8 mouse cellular contexts compared by ENCODE assay signal in the genomic region with DNA sequence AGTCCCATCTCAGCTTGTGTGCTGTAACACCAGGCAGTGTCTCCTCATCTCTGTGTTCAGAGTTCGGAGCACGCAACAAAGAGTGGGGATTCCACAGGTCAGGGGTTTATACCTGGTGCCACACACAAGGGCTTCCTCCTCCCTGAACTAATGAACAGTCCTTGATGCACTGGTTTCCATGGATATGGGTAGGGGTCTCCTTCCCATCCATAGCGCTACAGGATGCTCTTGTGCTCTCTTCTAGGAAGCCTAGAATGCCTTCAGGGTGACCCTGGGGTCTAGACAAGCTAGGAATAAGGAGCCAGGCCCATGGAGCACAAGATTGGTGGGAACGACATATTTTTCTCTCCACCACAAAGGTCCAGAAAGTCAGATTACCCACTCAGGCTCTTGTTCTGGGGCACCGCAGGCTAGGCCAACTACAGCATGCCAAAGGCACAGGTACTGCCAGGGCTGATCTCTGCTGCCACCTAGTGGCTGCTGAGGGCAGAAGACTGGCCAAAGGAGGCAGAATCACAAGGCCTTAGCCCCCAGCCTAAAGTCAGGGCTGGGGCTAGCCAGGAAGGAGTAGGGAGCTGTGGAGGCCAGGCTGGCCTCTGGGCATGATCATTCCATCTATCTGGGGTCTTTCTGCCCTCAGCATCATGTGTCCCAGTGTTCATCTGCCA. TPM values are rescaled to one million over a fixed set of nuclear protein-coding genes. Genes with fewer than 3 reads are reported as not detected.
A peak's percentile ranks its signal among the peaks of the same experiment; 100 is the strongest.
DNase-seq lines count a peak whose midpoint lies in the region; ATAC-seq and TF ChIP-seq lines count a peak whose summit lies in the region.

No protein-coding gene starts in this region.

- ATAC-seq in heart, embryonic 11.5 days (replicated peaks; ENCODE audit: insufficient number of reproducible peaks, low FRiP score, low TSS enrichment) = no peak
- peak; percentile 77 for ATAC-seq in hindbrain, embryonic 16.5 days
- ATAC-seq in midbrain, postnatal 0 days (ENCODE audit: low FRiP score) = peak; percentile 72; the same call in 1 of the 2 replicates

- H3K4me1 ChIP-seq in heart, embryonic 11.5 days (ENCODE audit: control insufficient read depth, insufficient read depth, low read length) = no peaks in the 10 kb centered on the region
- H3K4me1 ChIP-seq in hindbrain, embryonic 16.5 days (ENCODE audit: control insufficient read depth, insufficient read depth, low read depth, low read length) = peaks cover 9% of the 10 kb centered on the region
- no peaks in the 10 kb centered on the region for H3K4me1 ChIP-seq in midbrain, postnatal 0 days (ENCODE audit: insufficient read depth, low read length)

- WGBS in heart, embryonic 11.5 days (ENCODE audit: insufficient replicate concordance) = 68% methylated on average over 5 of the region's 5 CpGs
- WGBS in hindbrain, embryonic 16.5 days = 65% methylated on average over 5 of the region's 5 CpGs
- 68% methylated on average over 5 of the region's 5 CpGs for WGBS in midbrain, postnatal 0 days

- H3K27me3 ChIP-seq in heart, embryonic 11.5 days (ENCODE audit: control insufficient read depth, insufficient read depth, low read length) = peaks cover 6% of the 10 kb centered on the region
- peaks cover 2% of the 10 kb centered on the region; the same call in 1 of the 2 replicates for H3K27me3 ChIP-seq in hindbrain, embryonic 16.5 days (replicated peaks; ENCODE audit: control insufficient read depth, insufficient read depth, low read length)
- no peaks in the 10 kb centered on the region for H3K27me3 ChIP-seq in midbrain, postnatal 0 days (ENCODE audit: insufficient read depth, low read length)

- DNase-seq in heart, adult 11 months = peak; percentile 94
- DNase-seq in cerebellum, adult 9-11 months = peak; percentile 70
- DNase-seq in frontal cortex, postnatal 10 days (ENCODE audit: low spot score in 2 of 2) = peak; percentile 34 to 71
- DNase-seq in left cerebral cortex, postnatal 36 days (ENCODE audit: low spot score in 2 of 2) = peak; percentile 60 to 61
- peak; percentile 88 for DNase-seq in midbrain, postnatal 0 days (ENCODE audit: low spot score)
- DNase-seq in spleen, postnatal 10 days (ENCODE audit: low spot score in 2 of 2) = peak; percentile 60 to 80

- H3K27ac ChIP-seq in heart, embryonic 11.5 days (ENCODE audit: low read depth, low read length) = no peak overlapping the region
- H3K27ac ChIP-seq in hindbrain, embryonic 16.5 days (ENCODE audit: low read depth, low read length) = no peak overlapping the region
- H3K27ac ChIP-seq in midbrain, postnatal 0 days (ENCODE audit: low read depth, low read length) = no peak overlapping the region

- no peaks in the 10 kb centered on the region for H3K9me3 ChIP-seq in heart, embryonic 11.5 days (replicated peaks; ENCODE audit: control insufficient read depth, low read length)
- no peaks in the 10 kb centered on the region for H3K9me3 ChIP-seq in hindbrain, embryonic 16.5 days (ENCODE audit: control insufficient read depth, low read length)
- H3K9me3 ChIP-seq in midbrain, postnatal 0 days (ENCODE audit: low read length) = no peaks in the 10 kb centered on the region

- intact Hi-C loops in left cerebral cortex, postnatal 36 days (cut with DNase I) = loop anchor here (2.0 to 5.0 kb wide), 2 partner anchors 92 to 197 kb away; no protein-coding TSS in a partner anchor

- no peak overlapping the region for H3K9ac ChIP-seq in heart, embryonic 11.5 days (ENCODE audit: low read depth, low read length)
- H3K9ac ChIP-seq in hindbrain, embryonic 16.5 days (ENCODE audit: low read depth, low read length) = no peak overlapping the region
- H3K9ac ChIP-seq in midbrain, postnatal 0 days (replicated peaks; ENCODE audit: low read length, poor library complexity, severe bottlenecking) = no peak overlapping the region

- H3K36me3 ChIP-seq in heart, embryonic 11.5 days (ENCODE audit: control insufficient read depth, insufficient read depth, low read length) = no peaks in the 10 kb centered on the region
- H3K36me3 ChIP-seq in hindbrain, embryonic 16.5 days (ENCODE audit: control insufficient read depth, insufficient read depth, low read length) = no peaks in the 10 kb centered on the region
- no peaks in the 10 kb centered on the region for H3K36me3 ChIP-seq in midbrain, postnatal 0 days (ENCODE audit: insufficient read depth, low read length)

- peak; percentile 99 for TF ChIP-seq CTCF in midbrain, postnatal 0 days (IDR thresholded peaks at IDR 0.05)

- H3K4me2 ChIP-seq in heart, embryonic 11.5 days = no peak overlapping the region
- H3K4me2 ChIP-seq in hindbrain, embryonic 16.5 days (ENCODE audit: low read length) = no peak overlapping the region
- no peak overlapping the region for H3K4me2 ChIP-seq in midbrain, postnatal 0 days (ENCODE audit: low read depth, low read length, poor library complexity, severe bottlenecking)

- no peak overlapping the region for H3K4me3 ChIP-seq in heart, embryonic 11.5 days (ENCODE audit: low read depth, low read length)
- no peak overlapping the region for H3K4me3 ChIP-seq in hindbrain, embryonic 16.5 days (ENCODE audit: low read length)
- no peak overlapping the region for H3K4me3 ChIP-seq in midbrain, postnatal 0 days (ENCODE audit: low read depth, low read length)

RNA-seq across cellular contexts. Expression of a gene that starts 40.1 kb away (rescaled TPM):
- polyA plus RNA-seq in heart, embryonic 11.5 days (2014; fragmentation: Nextera tagmentation; extraction: Ambion mirVana) = 56.6 and 59.5 TPM in 2 replicates
- 28.4 and 33.0 TPM in 2 replicates for polyA plus RNA-seq in hindbrain, embryonic 16.5 days (2015; fragmentation: Nextera tagmentation; extraction: Ambion mirVana)
- total RNA-seq in left cerebral cortex, postnatal 36 days (2021) = 10 to 100 TPM; 24.6 to 28.6 TPM
- 29.1 and 41.2 TPM in 2 replicates for total RNA-seq in midbrain, postnatal 0 days (2014; rRNA removed)
- 27.3 and 28.0 TPM in 2 replicates for polyA plus RNA-seq in midbrain, postnatal 0 days (2015; fragmentation: Nextera tagmentation; extraction: Ambion mirVana)

RNA-seq across cellular contexts. Expression of a gene that starts 40.4 kb away (rescaled TPM):
- polyA plus RNA-seq in heart, embryonic 11.5 days (2014; fragmentation: Nextera tagmentation; extraction: Ambion mirVana) = 1.5 and 2.0 TPM in 2 replicates
- polyA plus RNA-seq in hindbrain, embryonic 16.5 days (2015; fragmentation: Nextera tagmentation; extraction: Ambion mirVana) = 0.45 and 0.92 TPM in 2 replicates
- 1 to 10 TPM in 1 of 2 experiments, under 1 TPM in 1; 0.64 to 1.7 TPM for total RNA-seq in left cerebral cortex, postnatal 36 days (2021)
- 1.2 TPM in 1 of 2 replicates, not detected in the other for total RNA-seq in midbrain, postnatal 0 days (2014; rRNA removed)
- polyA plus RNA-seq in midbrain, postnatal 0 days (2015; fragmentation: Nextera tagmentation; extraction: Ambion mirVana) = 0.31 and 0.53 TPM in 2 replicates
